Mouse (Mus musculus) olfactory bulb, adult 2 months (tissue): Measurements from ENCODE around the gene Btn2a2.

Source experiments
- CTCF ChIP-seq: fragments of 200-500 bp; IDR thresholded peaks from 2 replicates; pipeline ENCODE4 v1.5.1; 2012; ENCODE audit warnings: low read depth, mild to moderate bottlenecking, low read length, moderate library complexity; ENCODE audit not compliant: insufficient read depth
- POLR2A ChIP-seq: fragments of 200-500 bp; IDR thresholded peaks from 2 replicates; pipeline ENCODE4 v1.6.1; 2012; ENCODE audit warnings: mild to moderate bottlenecking, low read depth, low read length, moderate library complexity; ENCODE audit not compliant: insufficient read depth

GRCm38 (mm10) chr13:23464841-23465366, 23.8 kb downstream of the Btn2a2 start:
- no peak for TF ChIP-seq CTCF
- no peak for TF ChIP-seq POLR2A
